Mouse (Mus musculus) forebrain, embryonic 14.5 days (tissue): ENCODE results near the gene Adh1. TPM values are rescaled to one million over a fixed set of nuclear protein-coding genes. Genes with fewer than 3 reads are reported as not detected.

Experiments
- ATAC-seq: fragments of 200-750 bp; cut with Nextera tagmentation; 2 replicates; pipeline ENCODE4 v1.8.0; 2017; ENCODE audit warnings: mild to moderate bottlenecking, moderate library complexity
- DNase-seq: peaks from one replicate; pipeline ENCODE4 v3.0.0-alpha.2; 2015; ENCODE audit warnings: low spot score
- H3K27ac ChIP-seq: fragments of 300-500 bp; sonication (generic); 2 replicates; pipeline ENCODE4 v1.5.1; 2014; ENCODE audit warnings: low read depth, mild to moderate bottlenecking, control low read depth, low read length, moderate library complexity
- H3K27me3 ChIP-seq: fragments of 300-500 bp; sonication (generic); replicated peaks from 2 replicates; pipeline ENCODE4 v1.6.1; 2014; ENCODE audit warnings: low read length, control low read depth, mixed read lengths; ENCODE audit not compliant: control insufficient read depth, insufficient read depth
- H3K36me3 ChIP-seq: fragments of 300-500 bp; sonication (generic); 2 replicates; pipeline ENCODE4 v1.6.1; 2014; ENCODE audit warnings: low read length, control low read depth; ENCODE audit not compliant: control insufficient read depth, insufficient read depth
- H3K4me1 ChIP-seq: fragments of 300-500 bp; sonication (generic); 2 replicates; pipeline ENCODE4 v1.6.1; 2014; ENCODE audit warnings: antibody characterized with exemption, low read length, control low read depth; ENCODE audit not compliant: control insufficient read depth, insufficient read depth
- H3K4me2 ChIP-seq: fragments of 300-500 bp; sonication (generic); 2 replicates; pipeline ENCODE4 v1.6.1; 2014; ENCODE audit warnings: mild to moderate bottlenecking, control low read depth, low read length
- H3K4me3 ChIP-seq: fragments of 300-500 bp; sonication (generic); 2 replicates; pipeline ENCODE4 v1.5.1; 2014; ENCODE audit warnings: low read depth, low read length, control low read depth
- H3K9ac ChIP-seq: fragments of 300-500 bp; sonication (generic); 2 replicates; pipeline ENCODE4 v1.6.1; 2014; ENCODE audit warnings: mild to moderate bottlenecking, low read length, control low read depth, moderate library complexity
- H3K9me3 ChIP-seq: fragments of 300-500 bp; sonication (generic); replicated peaks from 2 replicates; pipeline ENCODE4 v1.6.1; 2016; ENCODE audit warnings: low read length, control low read depth, mixed read lengths; ENCODE audit not compliant: control insufficient read depth
- WGBS: fragments of 180-500 bp; shearing (Covaris S2); extraction: QIAGEN DNeasy Blood & Tissue Kit; methylation state at CpG from one replicate; pipeline ENCODE4 v1.1.7; 2014; 5-methylcytosine and 5-hydroxymethylcytosine counted together
- polyA plus RNA-seq: library from polyadenylated mRNA; unstranded; fragments of >200 nt; fragmentation: Nextera tagmentation; extraction: Ambion mirVana; gene quantifications from 2 replicates; pipeline ENCODE4 v1.2.1, GENCODE M21; 2014

The Adh1 gene
- polyA plus RNA-seq, 1 experiment from 2014 or later: 0.47 TPM

DNA sequence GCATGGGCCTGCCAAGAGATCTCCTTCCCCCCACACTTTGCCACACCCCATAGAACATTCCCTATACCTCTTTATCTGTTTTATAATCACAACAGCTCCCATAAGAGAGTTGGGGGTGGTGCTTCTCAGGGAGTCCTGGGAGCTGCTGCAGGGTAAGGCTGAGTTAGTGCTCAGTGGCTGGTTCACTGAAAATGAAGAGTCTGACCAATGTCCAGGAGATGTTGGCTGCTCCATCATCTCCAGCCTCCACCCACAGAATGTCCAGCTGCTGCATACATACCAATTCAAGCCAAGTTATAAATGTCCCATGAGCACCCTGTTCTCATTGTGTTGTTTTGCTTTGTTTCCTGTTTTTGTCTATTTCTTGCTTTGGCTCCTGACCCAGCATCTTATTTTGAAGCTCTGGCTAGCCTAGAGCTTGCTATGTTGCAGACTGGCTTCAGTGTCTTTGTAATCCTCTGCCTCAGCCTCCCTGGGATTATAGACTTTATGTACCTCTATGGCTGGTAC, 14.2 kb upstream of the Adh1 start:
- Histone ChIP-seq H3K27ac (no peak overlapping the region), H3K4me3 (no peak overlapping the region), H3K27me3 (no peaks in the 10 kb centered on the region), H3K9me3 (no peaks in the 10 kb centered on the region), H3K4me2 (no peak overlapping the region), H3K4me1 (no peaks in the 10 kb centered on the region), H3K36me3 (no peaks in the 10 kb centered on the region), H3K9ac (no peak overlapping the region)
- ATAC-seq (no peak), DNase-seq (no peak)

DNA sequence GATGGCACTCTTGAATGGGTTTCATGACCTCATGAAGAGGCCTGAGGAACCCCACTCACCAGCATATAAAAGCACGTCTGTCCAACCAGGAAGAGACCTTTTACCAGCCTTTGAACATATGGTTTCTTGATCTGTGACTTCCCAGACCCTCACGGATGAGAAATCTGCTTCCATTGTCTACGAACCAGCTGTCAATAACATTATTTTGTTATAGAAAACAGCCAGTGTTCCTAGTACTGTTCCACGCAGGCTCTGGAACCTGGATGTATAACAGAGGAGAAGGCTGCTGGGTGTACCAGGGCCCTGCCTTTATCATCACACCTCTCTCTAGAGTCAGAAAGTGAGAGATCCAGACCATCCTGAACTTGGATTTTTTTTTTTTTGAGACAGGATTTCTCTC, 13.6 kb upstream of the Adh1 start:
- H3K9me3 ChIP-seq: no peaks in the 10 kb centered on the region
- no peak overlapping the region for H3K4me2 ChIP-seq
- H3K27ac ChIP-seq: no peak overlapping the region
- DNase-seq (no peak), ATAC-seq (no peak)
- H3K27me3 ChIP-seq: no peaks in the 10 kb centered on the region
- WGBS: 87% methylated on average over 4 of the region's 4 CpGs
- no peak overlapping the region for H3K4me3 ChIP-seq
- no peak overlapping the region for H3K9ac ChIP-seq
- no peaks in the 10 kb centered on the region for H3K36me3 ChIP-seq
- no peaks in the 10 kb centered on the region for H3K4me1 ChIP-seq

DNA sequence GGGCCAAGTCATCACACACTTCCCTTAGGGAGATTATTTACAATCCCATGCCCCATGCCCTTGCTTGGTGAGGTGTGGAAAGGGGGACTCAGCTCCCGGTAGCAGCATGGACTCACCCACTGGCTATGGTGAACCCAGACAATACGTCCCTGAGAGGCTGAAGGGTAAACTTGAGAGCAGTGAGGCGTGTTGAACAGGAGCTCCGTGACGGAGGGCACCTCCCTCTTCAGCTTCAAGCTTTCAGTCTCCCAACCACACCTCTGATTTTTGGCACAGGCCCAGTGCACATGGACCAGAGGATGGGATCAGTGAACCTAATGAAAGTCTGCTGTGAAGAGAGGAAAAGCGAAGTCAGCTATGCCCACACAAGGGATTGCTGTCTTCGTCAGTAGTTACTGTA, 12.8 kb upstream of the Adh1 start:
- Histone ChIP-seq H3K4me3 (no peak overlapping the region), H3K4me1 (no peaks in the 10 kb centered on the region), H3K36me3 (no peaks in the 10 kb centered on the region), H3K9ac (no peak overlapping the region), H3K4me2 (no peak overlapping the region), H3K27ac (no peak overlapping the region), H3K9me3 (no peaks in the 10 kb centered on the region), H3K27me3 (no peaks in the 10 kb centered on the region)
- no peak for ATAC-seq
- 73% methylated on average over 7 of the region's 7 CpGs for WGBS
- no peak for DNase-seq

DNA sequence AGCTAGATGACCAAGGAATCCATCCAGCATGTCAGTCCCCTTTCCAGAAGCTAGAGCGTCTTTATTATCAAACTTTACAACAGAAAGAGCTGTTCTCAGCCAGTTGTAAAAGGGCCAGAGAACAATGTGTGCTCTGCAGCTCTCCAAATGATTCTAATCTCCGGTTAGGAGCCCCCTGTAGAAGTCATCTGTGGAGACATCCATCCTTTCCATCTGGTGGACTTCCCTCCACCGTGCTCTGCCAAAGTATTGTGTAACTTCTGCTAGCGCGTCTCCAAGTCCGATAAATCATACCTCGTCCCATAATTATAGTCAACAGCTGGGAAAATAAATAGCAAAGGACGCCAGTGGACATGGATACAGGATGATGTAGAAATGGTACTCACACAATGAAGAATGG, 12.0 kb upstream of the Adh1 start:
- no peak overlapping the region for H3K9ac ChIP-seq
- no peaks in the 10 kb centered on the region for H3K4me1 ChIP-seq
- no peaks in the 10 kb centered on the region for H3K36me3 ChIP-seq
- H3K27me3 ChIP-seq: no peaks in the 10 kb centered on the region
- H3K4me3 ChIP-seq: no peak overlapping the region
- H3K9me3 ChIP-seq: no peaks in the 10 kb centered on the region
- 90% methylated on average over 8 of the region's 8 CpGs for WGBS
- DNase-seq (no peak), ATAC-seq (no peak)
- no peak overlapping the region for H3K27ac ChIP-seq
- H3K4me2 ChIP-seq: no peak overlapping the region

DNA sequence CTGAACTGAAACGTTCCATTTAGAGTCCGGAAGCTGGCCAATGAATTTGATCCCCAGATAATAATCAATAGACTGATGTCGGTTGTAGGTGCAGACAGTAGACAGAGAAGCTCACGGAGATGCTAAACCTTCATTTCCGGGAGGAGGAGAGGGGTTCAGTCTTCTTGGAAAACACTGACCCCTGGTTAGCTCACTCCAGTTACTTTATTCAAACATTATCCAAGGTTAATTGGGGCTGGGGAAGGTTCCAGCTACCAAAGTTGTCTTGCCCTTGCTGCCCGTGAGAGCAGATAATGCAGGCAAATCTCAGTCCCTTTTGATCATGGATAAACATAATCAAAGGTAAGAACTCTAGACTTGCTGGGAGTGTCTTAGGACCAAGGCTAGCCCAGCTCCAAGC, 9.6 kb upstream of the Adh1 start:
- WGBS: 82% methylated on average over 6 of the region's 6 CpGs
- Histone ChIP-seq H3K4me2 (no peak overlapping the region), H3K9me3 (no peaks in the 10 kb centered on the region), H3K4me1 (no peaks in the 10 kb centered on the region), H3K27me3 (no peaks in the 10 kb centered on the region), H3K4me3 (no peak overlapping the region), H3K36me3 (no peaks in the 10 kb centered on the region), H3K27ac (no peak overlapping the region), H3K9ac (no peak overlapping the region)
- DNase-seq (no peak), ATAC-seq (no peak)

DNA sequence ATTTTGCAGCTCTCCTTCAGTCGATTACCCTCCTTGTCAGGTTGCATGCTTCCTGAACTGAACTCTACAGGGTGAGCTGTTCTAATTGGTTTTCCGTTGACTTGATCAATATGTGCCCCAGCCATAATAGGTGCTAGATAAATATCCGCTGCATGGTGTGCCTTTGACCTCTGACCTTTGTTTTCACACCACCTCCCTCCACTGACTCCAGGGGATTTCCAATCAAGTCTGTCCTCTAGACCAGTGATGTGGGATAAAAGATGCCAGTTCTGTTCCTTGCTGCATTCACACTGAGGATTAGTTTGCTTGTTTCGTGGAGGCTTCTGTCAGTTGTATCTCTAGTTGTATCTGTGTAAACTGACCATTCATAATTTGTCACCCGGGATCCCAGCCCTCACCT, 6.6 kb upstream of the Adh1 start:
- Histone ChIP-seq H3K9ac (no peak overlapping the region), H3K27ac (no peak overlapping the region), H3K36me3 (no peaks in the 10 kb centered on the region), H3K4me3 (no peak overlapping the region), H3K4me2 (no peak overlapping the region), H3K9me3 (no peaks in the 10 kb centered on the region), H3K27me3 (no peaks in the 10 kb centered on the region), H3K4me1 (no peaks in the 10 kb centered on the region)
- DNase-seq (no peak), ATAC-seq (no peak)
- 33% methylated on average over 5 of the region's 5 CpGs for WGBS

DNA sequence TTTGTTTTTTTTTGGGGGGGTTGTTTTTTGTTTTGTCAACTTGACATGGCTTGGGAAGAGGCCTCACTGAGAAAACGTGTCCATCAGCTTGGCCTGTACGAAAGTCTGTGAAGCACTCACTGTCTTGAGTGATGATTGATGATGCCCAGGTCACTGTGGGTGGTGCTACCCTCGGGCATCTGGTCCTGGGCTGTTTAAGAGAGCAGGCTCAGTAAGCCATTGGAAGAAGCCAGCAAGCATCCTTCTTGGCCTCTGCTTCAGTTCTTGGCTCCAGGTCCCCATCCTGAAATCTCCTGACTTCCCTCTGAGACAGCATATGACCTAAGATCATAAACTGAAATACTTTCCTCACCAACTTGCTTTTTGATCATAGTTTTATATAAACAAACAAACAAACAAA, 5.4 kb upstream of the Adh1 start:
- Histone ChIP-seq H3K4me1 (no peaks in the 10 kb centered on the region), H3K9me3 (no peaks in the 10 kb centered on the region), H3K9ac (no peak overlapping the region), H3K4me3 (no peak overlapping the region), H3K4me2 (no peak overlapping the region), H3K27me3 (no peaks in the 10 kb centered on the region), H3K27ac (no peak overlapping the region), H3K36me3 (no peaks in the 10 kb centered on the region)
- 80% methylated on average over 3 of the region's 3 CpGs for WGBS
- ATAC-seq: no peak
- no peak for DNase-seq

DNA sequence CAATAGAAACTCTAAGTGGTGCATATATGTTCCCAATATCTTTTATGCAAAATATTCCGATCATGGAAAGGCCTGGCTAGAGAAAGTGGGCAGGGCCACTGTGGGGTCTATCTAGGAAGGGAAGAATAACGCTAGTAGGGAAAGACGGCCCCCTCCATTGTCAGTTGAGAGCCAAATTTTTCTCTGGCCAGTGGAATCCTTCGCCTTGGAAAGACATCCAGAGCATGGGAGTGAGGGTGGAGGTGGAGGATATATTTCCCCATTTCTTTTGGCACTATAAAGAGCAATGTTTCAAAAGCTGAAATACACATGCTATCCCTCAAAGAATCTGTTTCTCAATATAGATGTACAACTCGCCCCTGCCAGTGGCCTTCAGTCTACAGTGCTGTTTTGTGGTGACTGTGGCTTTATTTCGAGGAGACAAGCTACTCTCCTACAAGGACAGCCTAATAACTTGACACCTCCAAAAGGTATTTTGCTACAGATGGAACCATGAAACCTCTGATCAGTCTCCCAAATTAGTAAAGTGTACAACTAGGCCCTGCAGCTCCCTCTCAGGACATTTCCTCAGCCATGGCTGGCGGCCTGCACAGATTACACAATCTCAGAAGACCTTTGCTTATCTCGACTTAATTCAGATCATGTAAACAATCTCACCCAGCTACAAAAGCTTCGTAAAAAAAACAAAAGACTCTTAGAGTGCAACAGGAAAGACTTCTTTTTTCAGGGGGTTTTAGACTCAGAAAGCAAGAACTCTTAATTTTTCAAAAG, 4.8 kb upstream of the Adh1 start:
- WGBS: 81% methylated on average over 9 of the region's 9 CpGs
- no peaks in the 10 kb centered on the region for H3K4me1 ChIP-seq
- ATAC-seq: no peak
- no peak overlapping the region for H3K27ac ChIP-seq
- no peaks in the 10 kb centered on the region for H3K27me3 ChIP-seq
- H3K4me2 ChIP-seq: no peak overlapping the region
- no peak overlapping the region for H3K9ac ChIP-seq
- H3K36me3 ChIP-seq: no peaks in the 10 kb centered on the region
- H3K9me3 ChIP-seq: no peaks in the 10 kb centered on the region
- no peak for DNase-seq
- no peak overlapping the region for H3K4me3 ChIP-seq

DNA sequence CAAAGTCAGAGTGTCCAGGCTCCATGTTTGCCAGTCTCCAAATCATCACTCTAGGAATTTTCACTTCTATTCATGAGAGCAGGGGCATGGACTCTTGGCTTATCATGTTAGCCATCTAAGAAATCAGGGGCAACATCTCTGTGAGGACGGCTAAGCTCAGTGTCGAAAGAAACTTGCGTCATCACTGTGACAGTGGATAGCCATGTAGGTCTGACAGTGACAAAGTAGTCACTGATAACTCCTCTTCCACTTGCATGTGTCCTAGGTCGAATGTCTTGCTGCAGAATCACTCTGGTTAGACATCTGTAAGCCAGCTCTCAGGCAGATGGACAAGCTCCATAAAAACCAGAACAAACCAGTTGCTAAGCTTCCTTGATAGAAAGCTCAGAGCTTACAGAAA, 1.8 kb downstream of the Adh1 start:
- 93% methylated on average over 4 of the region's 4 CpGs for WGBS
- H3K4me1 ChIP-seq: no peaks in the 10 kb centered on the region
- ATAC-seq (no peak), DNase-seq (no peak)
- H3K4me2 ChIP-seq: no peak overlapping the region
- H3K27ac ChIP-seq: no peak overlapping the region
- H3K9me3 ChIP-seq: no peaks in the 10 kb centered on the region
- no peaks in the 10 kb centered on the region for H3K27me3 ChIP-seq
- no peak overlapping the region for H3K4me3 ChIP-seq
- no peaks in the 10 kb centered on the region for H3K36me3 ChIP-seq
- no peak overlapping the region for H3K9ac ChIP-seq
